Mouse (Mus musculus) embryonic stem cell, embryonic (primary cell): ENCODE results near the gene Fgd1.

ENCODE experiments used
- CTCF ChIA-PET, 4 experiments: fragments of 300-600 bp in 2 of 4; fragments of 350-600 bp in 2 of 4; sonication (Branson Sonifier 250); formaldehyde crosslinking; loops; one replicate each; lab custom pipeline; 2022; ENCODE audit warnings: inconsistent platforms in 2 of 4; lab: Charles Lee
- POLR2A ChIA-PET, 4 experiments: fragments of 300-600 bp in 2 of 4; fragments of 350-600 bp in 2 of 4; sonication (Branson Sonifier 250); formaldehyde crosslinking; loops; one replicate each; lab custom pipeline; 2022; ENCODE audit warnings: antibody characterized with exemption in 4 of 4, inconsistent platforms in 1 of 4; lab: Charles Lee

Fgd1 gene

GRCm38 (mm10) chrX:151061615-151062299, 15.8 kb downstream of the Fgd1 start:
- ChIA-PET POLR2A (interaction anchor here in 2 of 4 experiments (0.8 to 3.5 kb wide), 5 partner anchors 12 to 52 kb away, joined by 3 to 28 read pairs (median 4); partner anchors contain the start of gene Gnl3l (in 1 of the 2)), CTCF (interaction anchor here in 1 of 4 experiments (0.5 kb wide), 1 partner anchor 27 kb away, joined by 3 read pairs; no protein-coding TSS in a partner anchor)

- ChIA-PET CTCF (no interaction called here), POLR2A (interaction anchor here (0.6 to 3.7 kb wide), 15 partner anchors 10 to 625 kb away, joined by 3 to 15 read pairs (median 4); partner anchors contain the start of gene Gnl3l (in 2 of the 4))
Observed at GRCm38 (mm10) chrX:151066071-151066666, 20.2 kb downstream of the Fgd1 start.

GRCm38 (mm10) chrX:151067876-151068275, 21.9 kb downstream of the Fgd1 start:
- ChIA-PET CTCF (no interaction called here), POLR2A (interaction anchor here in 3 of 4 experiments (0.8 to 2.4 kb wide), 8 partner anchors 9 to 51 kb away, joined by 3 to 9 read pairs (median 4); partner anchors contain the start of gene Gnl3l (in 1 of the 3))

GRCm38 (mm10) chrX:151076007-151076406, 30.1 kb downstream of the Fgd1 start:
- ChIA-PET POLR2A (interaction anchor here in 3 of 4 experiments (0.6 to 3.9 kb wide), 16 partner anchors 9 to 59 kb away, joined by 3 to 23 read pairs (median 5); partner anchors contain the start of gene Gnl3l (in 2 of the 3)), CTCF (interaction anchor here in 1 of 4 experiments (1.2 kb wide), 2 partner anchors 59 to 120 kb away, joined by 3 to 4 read pairs; partner anchors contain the start of gene Gnl3l)

GRCm38 (mm10) chrX:151076941-151077485, 31.1 kb downstream of the Fgd1 start:
- ChIA-PET POLR2A (interaction anchor here in 2 of 4 experiments (0.9 to 3.9 kb wide), 14 partner anchors 8 to 83 kb away, joined by 3 to 23 read pairs (median 5); partner anchors contain the start of genes Fgd1 (in 1 of the 2) and Gnl3l (in 1 of the 2)), CTCF (interaction anchor here in 1 of 4 experiments (1.2 kb wide), 1 partner anchor 60 kb away, joined by 4 read pairs; the partner anchor contains the start of gene Gnl3l)

- ChIA-PET POLR2A (interaction anchor here in 2 of 4 experiments (1.2 to 2.3 kb wide), 6 partner anchors 9 to 69 kb away, joined by 3 to 5 read pairs (median 4); partner anchors contain the start of genes Fgd1 (in 1 of the 2) and Gnl3l (in 1 of the 2)), CTCF (interaction anchor here in 1 of 4 experiments (1.0 kb wide), 1 partner anchor 69 kb away, joined by 3 read pairs; the partner anchor contains the start of gene Gnl3l)
Observed at GRCm38 (mm10) chrX:151085599-151085998, 39.6 kb downstream of the Fgd1 start.

- ChIA-PET CTCF (no interaction called here), POLR2A (interaction anchor here in 2 of 4 experiments (0.8 to 4.6 kb wide), 6 partner anchors 8 to 79 kb away, joined by 3 to 16 read pairs (median 4); partner anchors contain the start of genes Gnl3l (in 1 of the 2) and Tsr2 (in 1 of the 2))
Observed at GRCm38 (mm10) chrX:151087418-151087817, 41.5 kb downstream of the Fgd1 start.

GRCm38 (mm10) chrX:151096171-151097058, 50.5 kb downstream of the Fgd1 start, which contains the start of gene Tsr2:
Tsr2 (minus strand) TSS chrX:151096543.
- ChIA-PET POLR2A (interaction anchor here (0.5 to 2.7 kb wide), 19 partner anchors 9 to 1240 kb away, joined by 3 to 16 read pairs (median 3); partner anchors contain the start of gene Gnl3l (in 1 of the 4)), CTCF (no interaction called here)

- ChIA-PET POLR2A (interaction anchor here in 3 of 4 experiments (0.6 to 2.2 kb wide), 4 partner anchors 11 to 1039 kb away, joined by 3 to 11 read pairs (median 3); partner anchors contain the start of gene Tsr2 (in 2 of the 3)), CTCF (interaction anchor here in 1 of 4 experiments (0.6 kb wide), 1 partner anchor 228 kb away, joined by 3 read pairs; no protein-coding TSS in a partner anchor)
Observed at GRCm38 (mm10) chrX:151107301-151108067, 61.5 kb downstream of the Fgd1 start.

GRCm38 (mm10) chrX:151116795-151117194, 70.8 kb downstream of the Fgd1 start:
- ChIA-PET POLR2A (interaction anchor here in 2 of 4 experiments (0.8 to 1.7 kb wide), 9 partner anchors 28 to 160 kb away, joined by 3 to 6 read pairs (median 4); partner anchors contain the start of gene Gnl3l (in 2 of the 2)), CTCF (interaction anchor here in 3 of 4 experiments (0.7 to 1.9 kb wide), 8 partner anchors 14 to 1031 kb away, joined by 3 to 8 read pairs (median 6); partner anchors contain the start of gene Gnl3l (in 1 of the 3))

GRCm38 (mm10) chrX:151117432-151117831, 71.5 kb downstream of the Fgd1 start:
- CTCF ChIA-PET, result interaction anchor here in 3 of 4 experiments (0.6 to 1.9 kb wide), 11 partner anchors 13 to 1030 kb away, joined by 3 to 8 read pairs (median 3); partner anchors contain the start of gene Gnl3l (in 1 of the 3)

GRCm38 (mm10) chrX:151123933-151124332, 78.0 kb downstream of the Fgd1 start:
- ChIA-PET CTCF (no interaction called here), POLR2A (interaction anchor here in 2 of 4 experiments (1.0 kb wide), 2 partner anchors 77 to 679 kb away, joined by 3 read pairs; no protein-coding TSS in a partner anchor)

More at GRCm38 (mm10) chrX:151117432-151117831, 71.5 kb downstream of the Fgd1 start:
- POLR2A ChIA-PET, result interaction anchor here in 3 of 4 experiments (0.5 to 1.7 kb wide), 11 partner anchors 28 to 161 kb away, joined by 3 to 6 read pairs (median 4); partner anchors contain the start of gene Gnl3l (in 2 of the 3)

GRCm38 (mm10) chrX:151130493-151130892, 84.5 kb downstream of the Fgd1 start:
- CTCF ChIA-PET, result interaction anchor here in 2 of 4 experiments (0.6 to 1.0 kb wide), 4 partner anchors 13 to 391 kb away, joined by 3 to 6 read pairs (median 4); no protein-coding TSS in a partner anchor
- POLR2A ChIA-PET, result interaction anchor here in 2 of 4 experiments (1.3 to 1.6 kb wide), 4 partner anchors 39 to 174 kb away, joined by 3 to 4 read pairs (median 4); no protein-coding TSS in a partner anchor

- ChIA-PET POLR2A (interaction anchor here in 1 of 4 experiments (1.0 kb wide), 1 partner anchor 44 kb away, joined by 3 read pairs; no protein-coding TSS in a partner anchor), CTCF (no interaction called here)
Observed at GRCm38 (mm10) chrX:151132785-151133184, 86.8 kb downstream of the Fgd1 start.
